Mouse (Mus musculus): ENCODE measurements around the gene Kalrn.

DNA sequence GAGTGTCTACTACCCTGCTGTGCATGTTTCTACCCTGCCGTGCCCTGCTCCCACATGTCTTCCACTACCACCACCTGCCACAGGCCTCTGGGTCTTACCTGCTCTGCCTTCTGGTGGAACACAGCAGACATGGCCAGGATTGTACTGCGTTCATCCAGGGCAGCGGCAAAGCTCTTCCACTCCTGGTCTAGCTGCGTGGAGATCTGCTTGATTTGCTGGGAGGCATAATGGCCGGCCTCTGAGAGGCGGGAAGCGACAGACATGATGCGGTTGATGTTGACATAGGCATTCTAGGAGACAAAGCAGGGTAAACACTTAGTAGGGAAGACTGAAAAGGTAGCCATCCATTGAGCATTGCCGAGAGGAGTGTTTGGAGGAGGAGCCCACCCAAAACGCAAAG lies 259.3 kb downstream of the Kalrn start:
- no peak for TF ChIP-seq CTCF (IDR thresholded peaks at IDR 0.05; ENCODE audit: extremely low read depth, insufficient read depth, low read length)
- TF ChIP-seq POLR2A (IDR thresholded peaks at IDR 0.05; ENCODE audit: extremely low read depth, insufficient read depth, low read length), result no peak
